Mouse (Mus musculus) mesoderm, embryonic 11.5 days (tissue): ENCODE data around the gene Phf5a.
A peak's percentile ranks its signal among the peaks of the same experiment; 100 is the strongest.

ENCODE experiments used
- DNase-seq: peaks from one replicate; pipeline ENCODE4 v3.0.0-alpha.2; 2012; ENCODE audit warnings: low read depth, low spot score

Phf5a gene

GRCm38 (mm10) chr15:81885418-81885934, 13.8 kb upstream of the Phf5a start:
- DNase-seq, result no peak

DNA sequence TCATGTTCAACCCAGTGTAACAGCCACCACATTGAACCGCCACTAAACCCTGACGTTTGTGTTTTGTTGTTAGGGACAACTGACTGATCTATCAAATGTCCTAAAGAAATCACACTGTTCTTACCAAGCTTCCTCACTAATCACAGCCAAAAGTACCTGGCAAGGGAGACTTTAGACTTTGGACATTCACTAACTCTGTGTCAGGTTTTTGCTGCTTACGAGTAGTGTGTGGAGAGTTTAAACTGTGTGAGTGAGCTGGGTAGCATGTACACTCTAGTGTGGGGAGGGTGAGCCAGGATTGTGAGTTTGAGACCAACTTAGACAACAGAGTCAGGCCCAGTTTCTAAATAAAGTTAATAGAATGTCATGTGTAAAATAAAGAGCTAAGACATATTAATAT, 10.6 kb upstream of the Phf5a start:
- DNase-seq, result no peak

DNA sequence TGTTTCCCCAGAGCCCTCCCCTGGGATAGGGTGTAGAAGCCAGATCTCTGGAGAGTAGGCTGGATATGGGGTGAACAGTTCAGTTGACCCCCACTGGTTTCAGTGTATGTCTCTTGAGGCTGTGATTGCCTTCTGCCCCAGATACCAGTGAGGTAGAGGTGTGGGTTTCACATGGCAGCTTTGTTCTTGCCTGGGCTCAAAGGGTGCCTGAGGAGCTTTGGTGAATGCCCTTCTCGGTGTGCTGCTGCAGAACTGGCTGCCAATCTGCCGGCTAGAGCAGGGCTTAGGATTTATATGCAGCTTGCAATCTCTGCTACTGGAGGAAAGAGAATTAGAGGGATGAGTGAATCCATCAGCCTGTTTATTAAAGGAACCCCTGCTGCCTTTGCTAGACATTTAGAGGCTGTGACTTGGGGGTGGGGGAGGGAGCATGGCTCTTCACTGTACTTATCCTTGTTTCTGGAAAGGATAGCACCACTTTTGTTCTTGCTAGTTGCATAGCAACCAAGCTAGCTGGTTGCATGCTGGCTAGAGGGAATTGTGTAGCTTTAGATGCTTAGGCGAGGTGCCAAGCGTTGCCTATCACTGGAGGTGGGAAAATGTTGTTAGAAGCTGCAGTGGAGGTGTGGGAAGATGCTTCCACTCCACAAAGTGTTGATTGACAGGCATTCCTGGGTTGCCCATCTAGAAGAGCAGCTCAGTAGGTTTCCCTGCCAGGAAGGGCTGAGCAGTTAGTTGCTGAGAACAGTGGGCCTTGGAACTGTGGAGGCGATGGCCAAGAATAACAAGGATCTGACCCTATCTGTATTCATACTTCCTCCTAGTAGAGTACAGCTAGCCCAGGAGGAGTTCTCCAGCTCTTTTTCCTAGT, 8.1 kb upstream of the Phf5a start:
- no peak for DNase-seq

- DNase-seq, result peak; percentile 99
Measured at GRCm38 (mm10) chr15:81872262-81873136, 788 bp upstream of the Phf5a start, which contains the start of gene Aco2. Aco2 (plus strand) TSS chr15:81872309.

- DNase-seq, result no peak
Measured at GRCm38 (mm10) chr15:81869985-81870384, 1.7 kb downstream of the Phf5a start.

GRCm38 (mm10) chr15:81864238-81864637, 7.5 kb downstream of the Phf5a start:
- no peak for DNase-seq

DNA sequence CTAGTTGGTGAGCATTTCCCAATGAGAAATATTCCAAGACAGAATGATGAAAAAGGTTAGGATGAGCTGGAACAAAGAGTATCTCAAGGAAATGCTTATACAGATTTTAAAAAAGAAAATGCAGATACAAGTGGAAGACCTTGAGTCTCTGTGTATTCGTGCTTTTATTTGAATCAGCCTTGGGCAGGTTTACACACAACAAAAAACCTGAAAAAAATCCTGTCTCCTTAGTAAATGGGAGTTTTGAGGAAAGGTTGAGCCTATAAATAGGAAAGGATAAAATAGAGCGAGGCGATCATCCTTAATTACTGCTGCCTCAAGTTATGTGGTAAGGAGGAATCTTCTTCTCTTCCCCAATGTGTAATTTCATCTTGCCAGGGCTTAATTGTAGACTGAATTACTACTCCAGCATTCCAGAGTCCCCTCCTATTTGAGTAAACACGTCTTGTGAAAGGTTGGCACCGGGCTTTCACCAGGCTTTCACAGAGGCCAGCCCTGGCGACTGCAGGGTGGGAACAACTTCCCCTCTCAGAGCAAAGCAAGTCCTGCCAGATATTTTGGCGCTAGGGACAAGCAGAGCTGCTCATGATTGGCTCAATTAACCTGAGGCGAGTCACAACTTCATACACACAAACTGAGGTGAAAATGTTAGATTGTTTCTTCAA, 11.1 kb downstream of the Phf5a start:
- DNase-seq, result no peak

DNA sequence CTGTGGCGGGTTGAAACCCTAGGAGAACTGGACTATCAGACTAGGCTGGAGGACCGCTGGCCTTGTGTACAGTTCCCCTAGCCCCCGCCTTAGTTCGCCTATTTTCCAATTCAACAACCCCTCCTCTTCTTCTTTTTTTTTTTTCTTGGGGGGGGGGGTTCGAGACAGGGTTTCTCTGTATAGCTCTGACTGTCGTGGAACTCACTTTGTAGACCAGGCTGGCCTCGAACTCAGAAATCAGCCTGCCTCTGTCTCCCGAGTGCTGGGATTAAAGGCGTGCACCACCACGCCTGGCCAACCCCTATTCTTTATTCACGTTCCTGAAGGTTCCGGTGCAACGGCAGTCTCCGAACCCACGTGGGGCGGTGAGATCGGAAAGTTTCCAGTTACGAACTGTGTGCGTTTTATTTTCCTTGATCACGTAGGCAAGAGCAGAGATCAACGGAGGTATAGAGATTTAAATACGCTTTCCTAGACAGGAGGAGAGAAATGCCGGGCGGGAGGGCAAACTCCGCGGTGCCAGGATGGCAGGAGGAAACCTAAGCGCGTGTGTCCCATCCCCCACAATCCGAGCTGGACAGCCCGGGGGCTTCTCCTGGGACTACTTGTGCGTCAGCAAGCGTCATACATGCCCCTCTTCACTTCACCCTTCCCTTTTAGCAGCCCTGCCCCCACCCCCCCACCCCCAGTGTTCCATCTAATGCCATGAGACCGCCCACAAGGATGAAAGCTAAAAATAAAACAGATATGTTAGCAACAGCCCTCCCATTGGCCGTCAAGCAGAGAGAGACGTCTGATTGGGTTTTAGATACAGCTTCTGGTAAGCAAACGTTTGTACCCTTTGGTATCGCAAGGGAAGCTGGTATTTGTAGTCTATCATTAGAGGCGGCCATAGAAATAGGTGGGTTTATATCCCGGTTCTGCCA, 12.1 kb downstream of the Phf5a start:
- peak; percentile 87 for DNase-seq

DNA sequence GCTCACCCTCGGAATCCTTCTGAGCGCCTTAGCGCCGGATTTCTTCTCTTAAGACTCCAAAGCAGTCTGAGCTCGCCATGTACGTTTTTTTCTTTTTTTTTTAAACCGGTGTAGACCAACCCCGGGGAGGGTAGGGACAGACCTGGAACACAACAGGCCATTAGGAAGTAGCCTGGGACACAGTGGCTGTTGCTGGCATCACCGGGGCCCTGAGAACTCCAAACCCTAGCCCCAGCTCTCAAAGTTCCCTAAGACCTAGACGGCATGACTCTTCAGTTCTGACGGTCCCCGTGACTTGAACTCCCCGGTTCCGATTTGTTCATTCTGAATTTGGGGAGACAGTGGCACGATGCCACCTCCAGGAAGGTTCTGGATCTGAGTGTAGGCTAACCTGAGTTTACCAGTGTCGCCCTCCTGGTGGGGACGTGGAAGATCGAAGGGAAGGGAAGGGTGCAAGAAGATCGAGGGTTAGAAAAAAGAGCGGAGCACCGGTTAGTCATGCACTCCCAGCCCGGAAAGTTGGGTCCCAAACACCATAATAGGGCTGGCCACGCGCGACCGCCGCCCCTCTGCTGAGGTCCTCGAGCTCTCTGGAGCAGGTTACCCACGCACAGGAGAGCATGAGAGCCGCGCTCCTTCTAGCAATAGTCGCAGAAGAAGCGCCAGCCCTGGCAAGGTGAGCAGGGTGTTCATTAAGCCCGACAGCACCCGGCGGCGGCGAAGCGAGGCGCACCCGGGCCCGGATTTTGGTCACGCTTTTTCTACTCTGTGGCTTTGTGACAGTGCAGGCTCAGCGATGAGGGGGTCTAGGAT, 13.0 kb downstream of the Phf5a start, which contains the start of gene Tob2:
TSS of gene Tob2 (minus strand) at position 280 of the 813 bp plus-strand sequence.
- DNase-seq, result peak; percentile 11

GRCm38 (mm10) chr15:81858138-81858516, 13.6 kb downstream of the Phf5a start:
- DNase-seq, result peak; percentile 93

GRCm38 (mm10) chr15:81857724-81858116, 14.0 kb downstream of the Phf5a start:
- peak; percentile 60 for DNase-seq

DNA sequence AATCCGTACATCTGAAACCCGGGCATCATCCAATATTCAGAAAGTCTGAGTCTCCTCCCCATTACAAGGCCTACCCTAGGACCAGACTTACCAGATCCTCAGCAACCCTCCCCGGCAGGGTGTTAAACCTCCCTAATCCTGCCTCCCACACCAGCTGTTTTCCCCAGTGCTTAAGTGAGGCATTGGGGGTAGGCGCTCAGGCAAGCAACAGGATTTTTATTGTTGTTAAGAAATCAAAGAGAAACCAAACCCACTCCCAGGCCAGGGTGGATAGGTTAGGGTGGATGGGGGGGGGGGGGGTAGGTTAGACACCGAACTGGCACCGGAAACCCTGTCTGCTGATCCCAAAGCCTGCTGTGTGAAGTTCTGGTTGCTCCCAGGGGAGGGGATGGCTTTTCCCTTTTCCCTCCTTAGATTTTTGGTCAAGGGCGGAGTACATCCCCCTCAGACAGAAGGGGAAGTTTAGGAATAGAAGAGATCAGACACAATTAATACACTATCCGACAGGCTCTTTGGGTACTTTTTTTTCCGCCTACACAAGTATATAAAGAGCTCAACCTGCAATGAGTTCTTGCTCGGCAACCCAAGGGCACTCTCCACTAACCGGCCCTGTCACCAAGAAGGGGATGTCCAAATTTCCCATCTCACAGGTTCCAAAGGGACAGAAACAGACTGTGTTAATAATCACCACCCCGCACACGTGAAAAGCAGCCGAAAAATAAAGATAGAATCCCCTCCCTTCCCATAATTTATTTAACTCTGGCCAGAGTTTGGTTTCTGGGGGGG, 14.6 kb downstream of the Phf5a start:
- DNase-seq, result no peak

DNA sequence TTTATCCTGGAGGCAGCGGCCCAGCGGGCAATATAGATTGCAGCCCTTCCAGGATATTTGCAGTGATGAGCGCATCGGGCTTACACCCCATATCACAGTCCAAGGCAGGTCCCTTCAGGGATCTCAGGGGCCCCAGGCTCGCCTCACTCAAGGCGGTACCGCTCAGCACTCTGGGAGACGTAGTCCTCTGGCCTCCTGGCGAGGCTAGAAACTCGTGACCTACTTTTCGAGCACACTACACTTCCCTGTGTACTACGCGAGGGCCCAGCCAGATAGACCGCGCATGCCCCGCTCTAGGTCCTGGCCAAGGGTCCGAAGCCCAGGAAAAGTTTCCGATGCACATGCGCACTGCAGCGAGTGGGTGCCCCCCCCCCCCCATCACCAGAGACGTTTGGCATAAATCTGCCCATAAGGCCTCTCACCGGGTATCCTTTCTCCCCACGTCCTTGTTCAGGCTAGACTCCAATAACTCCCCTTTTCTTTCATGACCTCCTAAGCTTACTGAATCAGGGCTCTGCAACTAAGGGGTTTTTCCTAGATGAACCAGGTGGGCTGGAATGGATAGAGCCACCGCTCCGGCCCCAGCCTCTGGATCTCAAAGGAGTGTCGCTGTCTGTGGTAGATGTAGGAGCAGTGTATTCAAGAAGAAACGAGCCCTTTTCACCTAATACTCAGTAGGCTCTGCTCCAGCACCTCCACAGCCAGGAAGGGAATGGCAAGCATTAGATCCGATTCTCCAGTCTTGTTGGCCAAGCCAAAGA, 15.5 kb downstream of the Phf5a start:
- DNase-seq, result peak; percentile 92

DNA sequence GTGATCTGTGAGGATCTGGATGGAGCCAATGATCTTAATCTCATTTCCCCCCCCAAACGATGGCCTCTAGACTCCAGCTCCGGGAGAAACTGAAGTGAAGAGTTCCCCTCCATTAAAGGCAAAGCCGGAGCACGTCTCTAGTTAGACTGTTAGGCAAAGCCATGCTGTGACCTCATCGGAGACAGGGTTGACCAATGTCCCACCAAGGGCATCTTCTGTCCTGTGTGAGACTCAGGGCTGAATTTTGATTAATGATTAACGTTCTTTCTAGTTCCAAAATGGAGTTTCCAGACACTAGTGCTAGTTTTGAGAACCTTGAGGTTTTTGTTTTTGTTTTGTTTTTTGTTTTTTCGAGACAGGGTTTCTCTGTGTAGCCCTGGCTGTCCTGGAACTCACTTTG, 18.6 kb downstream of the Phf5a start:
- no peak for DNase-seq

DNA sequence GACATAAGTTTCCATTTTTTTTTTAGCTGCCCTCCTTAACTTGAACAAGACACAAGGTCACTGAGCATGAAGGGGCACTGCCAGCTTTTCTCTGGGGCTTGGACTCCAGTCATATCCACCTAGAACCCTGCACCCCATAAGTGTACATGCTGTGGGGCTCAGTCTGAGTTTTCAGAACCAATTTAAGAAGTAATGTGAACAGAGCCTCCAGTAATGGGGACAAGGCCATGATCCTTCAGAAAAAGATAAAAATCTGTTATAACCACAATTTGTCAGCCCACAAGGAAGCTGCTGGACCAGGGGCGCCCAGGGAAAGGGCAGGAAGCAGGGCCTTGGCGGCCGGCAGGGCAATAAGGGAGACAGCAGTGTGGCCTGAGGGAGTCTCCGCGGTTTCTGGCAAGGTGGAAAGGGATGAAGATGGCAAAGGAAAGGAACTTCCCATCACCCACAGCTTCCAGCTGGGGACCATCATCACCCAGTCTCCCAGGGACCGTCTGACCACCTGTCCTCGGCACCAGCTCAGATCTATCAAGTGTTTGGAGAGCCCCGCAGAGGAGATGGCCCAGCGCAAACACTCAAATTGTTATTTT, 19.2 kb downstream of the Phf5a start:
- DNase-seq, result no peak

DNA sequence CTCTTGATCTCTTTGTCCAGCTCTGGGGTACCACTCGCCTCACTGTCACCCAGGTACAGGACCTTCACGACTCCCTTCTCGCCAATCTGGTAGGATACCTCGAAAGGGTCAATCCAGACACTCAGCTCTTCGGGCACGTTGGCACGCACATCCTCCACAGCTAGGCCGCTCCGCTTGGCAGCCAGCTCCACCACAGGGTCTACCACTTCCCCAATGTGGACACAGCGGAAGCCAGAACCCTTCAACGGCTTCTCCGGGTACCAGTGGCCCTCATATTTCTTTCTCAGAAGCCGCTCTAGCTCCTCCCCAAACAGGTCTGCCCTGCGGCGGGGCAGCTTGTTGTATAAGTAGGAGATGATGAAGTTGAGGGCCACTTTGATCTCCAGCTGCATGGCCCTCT, 20.3 kb downstream of the Phf5a start:
- no peak for DNase-seq

GRCm38 (mm10) chr15:81850718-81851117, 21.0 kb downstream of the Phf5a start:
- no peak for DNase-seq

GRCm38 (mm10) chr15:81849104-81849503, 22.6 kb downstream of the Phf5a start:
- DNase-seq, result no peak
